Mouse (Mus musculus) heart, postnatal 0 days (tissue): Measurements from ENCODE around the gene Farp1. TPM values are rescaled to one million over a fixed set of nuclear protein-coding genes. Genes with fewer than 3 reads are reported as not detected.

Experiments used
- ATAC-seq: fragments of 200-750 bp; cut with Nextera tagmentation; 2 replicates; pipeline ENCODE4 v1.8.0; 2017; ENCODE audit warnings: low read depth, moderate number of reproducible peaks, moderate library complexity; ENCODE audit not compliant: insufficient read depth
- DNase-seq: peaks from one replicate; pipeline ENCODE4 v3.0.0-alpha.2; 2016; ENCODE audit warnings: low spot score
- H3K27ac ChIP-seq: fragments of 300-500 bp; sonication (generic); 2 replicates; pipeline ENCODE4 v1.5.1; 2014; ENCODE audit warnings: low read depth, mild to moderate bottlenecking
- H3K27me3 ChIP-seq: fragments of 300-500 bp; sonication (generic); 2 replicates; pipeline ENCODE4 v1.6.1; 2014; ENCODE audit warnings: low read length, mixed read lengths; ENCODE audit not compliant: control insufficient read depth, insufficient read depth
- H3K36me3 ChIP-seq: fragments of 300-500 bp; sonication (generic); replicated peaks from 2 replicates; pipeline ENCODE4 v1.6.1; 2014; ENCODE audit warnings: low read length, mixed read lengths; ENCODE audit not compliant: control insufficient read depth, insufficient read depth
- H3K4me1 ChIP-seq: fragments of 300-500 bp; sonication (generic); 2 replicates; pipeline ENCODE4 v1.6.1; 2014; ENCODE audit warnings: antibody characterized with exemption; ENCODE audit not compliant: control insufficient read depth, insufficient read depth
- H3K4me2 ChIP-seq: fragments of 300-500 bp; sonication (generic); 2 replicates; pipeline ENCODE4 v1.6.1; 2014; ENCODE audit warnings: low read depth, mild to moderate bottlenecking, low read length, moderate library complexity
- H3K4me3 ChIP-seq: fragments of 300-500 bp; sonication (generic); 2 replicates; pipeline ENCODE4 v1.5.1; 2014; ENCODE audit warnings: low read depth, low read length
- H3K9ac ChIP-seq: fragments of 300-500 bp; sonication (generic); replicated peaks from 2 replicates; pipeline ENCODE4 v1.6.1; 2014; ENCODE audit warnings: low read depth, low read length, mixed read lengths
- H3K9me3 ChIP-seq: fragments of 300-500 bp; sonication (generic); replicated peaks from 2 replicates; pipeline ENCODE4 v1.6.1; 2016; ENCODE audit warnings: low read length; ENCODE audit not compliant: control insufficient read depth
- CTCF ChIP-seq: IDR thresholded peaks from 2 replicates; pipeline ENCODE4 v1.5.1; 2016; ENCODE audit warnings: antibody characterized with exemption, control low read depth, low read depth
- EP300 ChIP-seq: IDR thresholded peaks from 2 replicates; pipeline ENCODE4 v1.6.1; 2016; ENCODE audit warnings: antibody characterized with exemption, low read depth
- WGBS: fragments of 180-500 bp; shearing (Covaris S2); extraction: QIAGEN DNeasy Blood & Tissue Kit; methylation state at CpG from one replicate; pipeline ENCODE4 v1.1.7; 2014; 5-methylcytosine and 5-hydroxymethylcytosine counted together
- polyA plus RNA-seq: library from polyadenylated mRNA; unstranded; fragments of >200 nt; fragmentation: Nextera tagmentation; extraction: Ambion mirVana; gene quantifications from 2 replicates; pipeline ENCODE4 v1.2.1, GENCODE M21; 2015
- total RNA-seq: library from RNA; depleted of rRNA; stranded (reverse); fragments of >200 nt; gene quantifications from 2 replicates; pipeline ENCODE4 v1.2.3, GENCODE M21; 2014; ENCODE audit warnings: low replicate concordance

Farp1 gene
- total and polyA plus RNA-seq, 2 experiments from 2014 or later, result 5.4 to 14.9 TPM

- no peak for TF ChIP-seq EP300
- TF ChIP-seq CTCF, result no peak
- Histone ChIP-seq H3K9me3 (no peaks in the 10 kb centered on the region), H3K4me3 (no peak overlapping the region), H3K9ac (no peak overlapping the region), H3K4me1 (0 out of 2 replicates have a peak, but pooled peaks cover 4% of the 10 kb centered on the region), H3K27me3 (no peaks in the 10 kb centered on the region), H3K27ac (no peak overlapping the region), H3K36me3 (peaks cover 70% of the 10 kb centered on the region), H3K4me2 (no peak overlapping the region)
- no peak for DNase-seq
- 81% methylated on average over 9 of the region's 9 CpGs for WGBS
- no peak for ATAC-seq
Measured at GRCm38 (mm10) chr14:121299093-121299492, 264.1 kb downstream of the Farp1 start.

GRCm38 (mm10) chr14:121304523-121304922, 269.5 kb downstream of the Farp1 start:
- ATAC-seq (no peak), DNase-seq (no peak)
- Histone ChIP-seq H3K4me3 (no peak overlapping the region), H3K4me2 (no peak overlapping the region), H3K9me3 (no peaks in the 10 kb centered on the region), H3K27me3 (no peaks in the 10 kb centered on the region), H3K9ac (no peak overlapping the region), H3K4me1 (peaks cover 17% of the 10 kb centered on the region; the same call in 1 of the 2 replicates), H3K27ac (no peak overlapping the region), H3K36me3 (peaks cover 33% of the 10 kb centered on the region)
- WGBS, result 48% methylated on average over 7 of the region's 7 CpGs
- TF ChIP-seq EP300 (no peak), CTCF (no peak)

- ATAC-seq, result no peak
- Histone ChIP-seq H3K4me2 (no peak overlapping the region), H3K4me3 (no peak overlapping the region), H3K9me3 (no peaks in the 10 kb centered on the region), H3K27ac (no peak overlapping the region), H3K4me1 (peaks cover 25% of the 10 kb centered on the region), H3K9ac (no peak overlapping the region), H3K36me3 (peaks cover 23% of the 10 kb centered on the region), H3K27me3 (no peaks in the 10 kb centered on the region)
- no peak for DNase-seq
- TF ChIP-seq CTCF (no peak), EP300 (no peak)
- WGBS, result 64% methylated on average over 8 of the region's 8 CpGs
Measured at GRCm38 (mm10) chr14:121305316-121306064, 270.5 kb downstream of the Farp1 start.

- TF ChIP-seq CTCF (no peak), EP300 (no peak)
- Histone ChIP-seq H3K27me3 (no peaks in the 10 kb centered on the region), H3K9ac (no peak overlapping the region), H3K9me3 (no peaks in the 10 kb centered on the region), H3K36me3 (0 out of 2 replicates have a peak, but pooled peaks cover 4% of the 10 kb centered on the region), H3K4me1 (peaks cover 57% of the 10 kb centered on the region), H3K27ac (peak overlapping the region; percentile 41), H3K4me2 (no peak overlapping the region), H3K4me3 (no peak overlapping the region)
- no peak for DNase-seq
- WGBS, result 74% methylated on average over 3 of the region's 3 CpGs
- no peak for ATAC-seq
Measured at GRCm38 (mm10) chr14:121309909-121310308, 274.9 kb downstream of the Farp1 start.

GRCm38 (mm10) chr14:121310325-121311080, 275.5 kb downstream of the Farp1 start:
- H3K9me3 ChIP-seq, result no peaks in the 10 kb centered on the region
- no peak for ATAC-seq
- H3K4me2 ChIP-seq, result no peak overlapping the region
- DNase-seq, result no peak
- WGBS, result 61% methylated on average over 6 of the region's 6 CpGs
- peak overlapping the region; percentile 41 for H3K27ac ChIP-seq
- H3K9ac ChIP-seq, result no peak overlapping the region
- H3K4me1 ChIP-seq, result peaks cover 63% of the 10 kb centered on the region
- H3K4me3 ChIP-seq, result no peak overlapping the region
- H3K27me3 ChIP-seq, result no peaks in the 10 kb centered on the region
- TF ChIP-seq CTCF (no peak), EP300 (no peak)
- 0 out of 2 replicates have a peak, but pooled peaks cover 4% of the 10 kb centered on the region for H3K36me3 ChIP-seq
